Mouse (Mus musculus) kidney, postnatal 10 days (tissue): ENCODE measurements around the gene Dnm3.
A peak's percentile ranks its signal among the peaks of the same experiment; 100 is the strongest.

ENCODE experiments used
- DNase-seq: peaks from one replicate; pipeline ENCODE4 v3.0.0; 2021; ENCODE audit warnings: mixed read lengths

Gene Dnm3

DNA sequence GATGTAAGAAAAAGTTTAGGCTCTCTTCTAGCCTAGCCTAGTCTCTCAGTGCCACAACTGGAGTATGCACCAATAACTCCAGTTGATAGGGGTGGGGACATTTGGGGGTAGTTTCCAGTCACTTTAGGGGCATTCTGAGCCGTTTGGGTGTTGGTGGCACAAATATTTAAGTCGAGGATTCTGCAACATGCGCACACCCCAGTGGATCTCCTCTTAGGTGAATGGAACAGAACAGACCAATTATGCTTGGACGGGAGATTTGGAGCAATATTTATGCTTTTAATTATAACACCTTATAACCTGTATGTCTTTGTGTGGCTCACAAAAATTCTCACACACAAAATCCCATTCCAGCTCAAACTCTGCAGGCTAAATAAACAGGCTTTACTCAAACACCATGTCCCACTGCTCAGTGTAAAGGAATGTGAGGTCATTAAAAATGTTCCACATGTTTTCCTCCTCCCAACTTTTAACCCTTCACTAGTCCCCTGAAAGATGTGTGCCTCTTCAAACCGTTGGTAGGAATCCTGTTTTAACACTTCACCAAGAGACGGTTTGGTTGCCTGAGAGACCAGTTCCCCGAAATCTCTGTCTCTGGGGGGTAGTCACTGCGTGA is 462.5 kb downstream of the Dnm3 start:
- DNase-seq, result no peak

DNA sequence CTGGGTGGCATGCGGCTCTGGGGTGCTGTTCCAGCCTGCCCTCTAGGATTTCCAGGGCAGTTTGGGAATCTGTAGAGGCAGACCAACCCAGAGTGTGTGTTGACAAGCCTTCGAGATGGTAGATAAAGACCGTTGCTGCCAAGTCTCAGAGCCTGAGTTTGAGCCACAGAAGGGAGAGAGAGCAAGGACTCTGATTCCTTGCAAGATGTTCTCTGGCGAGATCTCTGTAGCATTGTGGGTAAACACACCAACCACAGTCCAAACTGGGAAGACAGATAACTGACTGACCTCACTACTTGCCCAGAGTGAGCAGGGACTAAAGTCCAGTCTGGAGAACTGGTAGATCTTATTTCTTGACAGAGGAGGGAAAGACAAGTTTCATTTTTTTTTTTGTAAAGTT is 464.3 kb downstream of the Dnm3 start:
- DNase-seq, result no peak

DNA sequence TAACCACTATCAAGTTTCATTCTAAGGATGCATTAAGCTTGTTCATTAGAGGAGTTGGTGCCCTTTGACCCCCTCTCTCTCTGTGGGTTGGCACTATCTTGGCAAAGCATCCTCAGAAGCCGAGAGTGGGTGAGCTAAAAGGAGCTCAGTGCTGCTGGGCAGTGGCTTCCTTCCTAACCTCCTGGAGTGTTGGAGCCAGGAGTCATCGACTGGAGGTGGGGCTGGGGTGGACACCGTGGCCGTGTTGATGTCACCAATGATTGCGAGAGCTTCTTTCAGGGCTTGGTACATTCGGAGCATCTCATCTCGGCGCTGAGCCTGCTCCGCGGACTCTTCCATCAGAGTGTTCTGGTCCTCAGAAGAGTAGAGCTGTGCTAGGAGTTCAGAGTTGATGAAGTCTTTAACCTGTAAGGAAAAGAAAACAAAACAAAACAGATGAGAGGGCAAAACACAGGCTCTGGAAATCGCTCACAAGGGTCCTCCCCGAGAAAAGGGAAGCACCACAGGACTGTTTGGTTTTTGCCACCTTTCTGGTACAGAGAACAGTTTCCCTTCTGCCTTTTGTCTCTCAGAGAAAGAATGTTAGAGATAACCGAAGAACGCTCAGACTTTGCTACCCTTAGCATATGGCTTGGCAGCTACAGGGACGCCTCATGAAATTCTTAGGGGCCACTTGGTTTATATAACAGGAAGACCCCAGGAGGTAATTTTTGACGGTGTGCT is 466.1 kb downstream of the Dnm3 start:
- DNase-seq, result no peak

DNA sequence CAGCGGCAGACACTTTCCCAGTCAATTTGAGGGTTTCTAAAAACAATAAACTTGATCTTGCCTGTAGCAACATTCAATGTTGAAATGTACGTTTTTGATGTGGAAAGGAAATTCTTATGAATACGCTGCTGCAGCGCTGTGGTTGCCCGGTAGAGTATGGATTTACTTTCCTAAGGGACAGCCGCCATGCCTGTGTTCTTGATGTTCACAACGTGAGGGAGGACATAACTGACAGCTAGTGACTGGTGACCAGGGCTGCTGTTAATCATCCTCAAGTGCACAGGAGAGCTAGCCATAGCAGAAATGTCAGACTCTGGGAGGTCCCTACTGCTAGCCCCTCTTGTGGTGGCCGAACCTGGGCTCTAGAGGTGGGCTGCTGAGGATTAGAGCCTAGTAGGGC is 468.7 kb downstream of the Dnm3 start:
- DNase-seq, result no peak

DNA sequence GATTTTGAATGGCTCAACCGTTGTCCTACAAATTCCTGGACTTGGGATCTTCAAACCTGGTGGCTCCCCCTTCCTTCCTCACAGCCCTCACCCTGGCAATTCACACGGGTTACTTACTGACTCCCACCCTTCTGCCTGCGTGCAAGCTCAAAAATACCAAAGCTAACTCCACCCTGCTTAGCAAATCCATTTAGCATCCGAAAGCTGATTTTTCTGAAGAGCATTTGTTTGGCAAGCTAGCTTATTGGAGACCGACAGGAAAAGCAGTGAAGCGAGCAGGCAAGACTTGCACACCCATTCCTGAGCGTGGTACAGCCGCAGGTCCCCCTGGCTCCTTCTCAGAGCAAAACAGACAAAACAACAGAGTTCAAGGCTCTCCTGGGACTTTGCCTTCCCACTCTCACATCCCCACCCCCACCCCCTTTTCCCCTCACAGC is 469.2 kb downstream of the Dnm3 start:
- peak; percentile 15 for DNase-seq

DNA sequence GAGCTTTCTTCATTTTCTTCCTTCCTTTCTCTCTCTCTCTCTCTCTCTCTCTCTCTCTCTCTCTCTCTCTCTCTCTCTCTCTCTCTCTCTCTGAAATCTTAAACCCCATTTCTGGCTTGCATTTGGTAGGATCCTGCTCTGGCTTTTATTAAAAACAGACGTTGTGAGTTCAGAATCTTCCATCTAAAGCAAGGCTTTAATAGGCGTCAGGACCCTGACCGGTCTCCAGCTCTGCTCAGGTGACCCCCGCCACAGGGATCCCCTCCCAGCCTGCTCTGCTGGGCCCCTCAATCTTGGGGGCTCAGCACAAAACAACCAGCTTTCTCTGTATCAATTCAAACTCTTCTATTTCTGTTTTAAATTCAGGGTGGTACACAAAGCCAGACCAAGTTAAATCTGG is 469.6 kb downstream of the Dnm3 start:
- no peak for DNase-seq

DNA sequence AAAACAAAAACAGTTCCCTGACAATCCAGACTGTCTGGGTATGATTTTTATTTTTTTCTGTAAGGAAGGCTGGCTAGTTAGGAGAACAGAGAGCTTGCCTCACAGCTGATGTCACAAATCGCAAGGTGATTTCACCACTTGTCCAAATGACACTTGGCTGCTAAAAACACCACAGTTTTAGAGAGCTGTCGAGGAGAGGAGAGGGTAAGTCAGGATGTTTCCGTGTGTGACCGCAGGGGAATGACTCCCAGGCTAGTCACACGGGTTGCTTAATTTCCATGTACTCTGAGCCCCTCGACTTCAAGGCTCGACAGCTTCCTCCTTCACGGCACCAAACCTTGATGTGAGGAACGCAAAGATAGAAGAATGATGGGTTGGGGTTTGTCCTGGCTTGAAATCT is 471.7 kb downstream of the Dnm3 start:
- no peak for DNase-seq

DNA sequence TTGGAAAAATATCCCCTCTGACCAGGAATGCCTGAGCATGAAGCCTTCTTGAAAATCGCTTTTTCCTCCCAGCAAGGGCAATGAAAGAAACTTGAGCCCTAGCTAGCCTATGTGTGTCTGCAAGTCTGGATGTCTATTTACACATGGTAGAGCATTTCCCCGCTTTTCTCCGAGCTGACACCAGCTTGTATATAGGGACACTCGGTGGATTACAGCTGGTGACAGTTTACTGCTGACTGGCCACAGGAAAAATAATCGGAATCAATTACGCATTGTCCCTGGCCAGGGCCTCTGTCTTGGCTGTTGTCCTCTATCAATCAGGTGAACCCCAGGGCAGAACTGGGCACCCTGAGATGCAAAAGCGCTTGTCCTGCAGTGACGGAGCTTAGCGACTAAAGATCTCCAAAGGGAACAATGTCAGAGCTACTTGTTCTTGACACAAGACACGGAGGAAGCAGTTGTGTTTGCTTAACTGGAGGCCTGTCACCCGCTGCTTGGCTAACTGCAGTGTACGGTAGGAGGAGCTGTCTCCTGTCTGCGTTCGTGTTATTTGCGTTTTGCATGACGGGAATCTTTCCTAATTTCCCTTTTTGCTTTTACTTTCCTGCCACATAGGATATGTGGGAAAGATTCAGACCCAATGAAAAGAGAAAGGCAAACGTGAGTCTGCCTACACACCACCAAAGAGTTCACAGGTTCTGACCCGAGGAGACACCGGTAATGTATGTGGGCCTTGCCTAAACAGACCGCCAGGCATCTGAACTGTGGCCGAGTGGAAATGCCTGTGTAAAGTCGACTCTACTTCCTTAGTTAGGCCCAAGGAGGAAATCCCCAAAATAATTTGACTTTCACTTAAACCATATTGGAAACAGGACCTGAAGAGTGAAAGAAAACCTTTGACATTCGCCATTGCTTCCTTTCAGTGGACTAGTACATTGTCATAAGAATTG is 472.7 kb downstream of the Dnm3 start:
- DNase-seq, result peak; percentile 82

DNA sequence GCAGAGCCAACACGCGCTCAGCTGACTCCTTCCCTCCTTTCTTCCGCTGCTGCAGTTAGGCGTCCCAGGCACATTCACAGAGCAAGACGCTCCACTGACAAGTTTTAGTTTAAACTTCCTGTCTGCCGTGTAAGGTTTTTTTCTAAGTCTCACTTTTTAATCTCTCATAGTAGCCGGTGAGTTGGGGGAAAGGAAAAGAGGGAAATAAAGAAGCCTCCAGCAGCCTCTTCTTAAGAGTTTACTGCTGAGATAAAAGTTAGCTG is 473.4 kb downstream of the Dnm3 start:
- DNase-seq, result no peak

DNA sequence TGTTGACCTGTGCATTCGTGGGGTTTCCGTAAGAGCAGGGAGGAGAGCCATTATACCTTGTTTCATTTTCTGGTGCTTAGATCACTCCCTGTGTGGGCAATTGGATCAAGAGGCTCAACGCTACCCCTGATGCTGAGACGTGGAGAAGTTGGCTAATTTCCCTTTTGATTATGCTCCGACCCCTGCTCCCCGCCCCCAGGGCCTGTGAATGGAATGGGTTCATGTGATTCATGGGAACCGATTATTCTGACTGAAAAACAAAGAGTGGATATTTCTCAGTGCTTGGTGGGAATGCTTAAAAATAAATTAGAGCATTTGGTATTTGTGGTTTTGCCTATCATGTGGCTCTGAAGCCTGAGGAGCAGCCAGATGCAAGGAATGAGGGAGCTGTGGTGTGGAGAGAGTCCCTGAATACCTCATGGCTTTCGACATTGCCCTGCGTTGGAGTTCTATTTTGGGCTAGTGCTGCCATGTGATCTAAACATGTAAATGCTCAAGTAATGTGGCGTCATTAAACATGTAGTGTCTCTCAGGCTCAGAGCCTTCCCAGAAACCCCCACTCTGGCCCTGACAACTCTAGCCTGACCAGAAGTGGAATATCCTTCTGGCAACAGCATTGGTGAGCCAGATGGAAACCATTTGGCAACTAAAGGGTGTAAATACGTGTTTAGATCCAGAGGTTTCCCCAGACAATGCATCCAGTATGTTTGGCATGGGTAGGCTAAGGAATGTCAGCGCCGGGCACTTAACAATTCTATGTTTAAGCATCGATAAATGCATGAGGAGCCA is 473.9 kb downstream of the Dnm3 start:
- DNase-seq, result no peak

DNA sequence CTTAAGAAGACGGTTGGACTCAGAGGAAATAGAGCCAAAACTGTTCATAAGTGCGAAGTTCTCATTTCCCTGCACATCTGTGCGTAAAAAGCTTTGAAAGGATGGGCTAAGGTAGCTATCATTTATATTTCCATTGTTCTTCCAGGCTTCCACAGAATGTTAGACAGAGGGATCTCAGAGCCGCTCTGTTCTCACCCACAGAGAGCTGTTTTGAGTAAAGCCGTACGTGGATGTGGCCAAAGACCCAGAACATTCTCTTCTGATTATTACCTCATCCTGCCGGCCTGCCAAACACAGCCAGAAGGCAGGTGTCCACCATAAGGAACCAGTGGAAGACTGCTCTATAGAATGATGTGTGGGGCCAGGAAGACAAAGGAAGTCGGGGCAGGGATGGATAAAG is 476.5 kb downstream of the Dnm3 start:
- DNase-seq, result no peak

DNA sequence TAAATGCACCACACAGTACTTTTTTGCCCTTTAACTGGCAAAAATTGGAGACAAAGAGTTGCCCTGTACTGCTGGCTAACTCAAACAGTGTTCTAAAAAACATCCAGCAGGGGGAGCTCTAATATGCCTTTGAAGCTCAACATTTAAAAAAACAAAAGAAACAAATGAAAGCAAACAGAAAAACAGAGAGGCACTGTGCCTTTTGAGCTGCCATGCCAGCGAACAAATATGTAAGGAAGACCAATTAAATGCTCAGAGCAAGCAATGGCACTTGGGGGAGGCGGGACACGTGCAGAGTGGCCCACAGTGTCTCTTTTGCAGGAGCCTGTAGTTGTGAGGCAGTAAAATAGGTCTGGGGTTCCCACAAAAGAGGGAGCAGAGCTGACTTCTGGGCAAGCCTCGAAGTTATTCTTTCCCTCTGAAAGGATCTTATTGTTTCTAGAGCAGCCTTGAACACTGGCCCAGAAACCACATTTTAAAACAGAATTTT is 477.9 kb downstream of the Dnm3 start:
- peak; percentile 57 for DNase-seq

DNA sequence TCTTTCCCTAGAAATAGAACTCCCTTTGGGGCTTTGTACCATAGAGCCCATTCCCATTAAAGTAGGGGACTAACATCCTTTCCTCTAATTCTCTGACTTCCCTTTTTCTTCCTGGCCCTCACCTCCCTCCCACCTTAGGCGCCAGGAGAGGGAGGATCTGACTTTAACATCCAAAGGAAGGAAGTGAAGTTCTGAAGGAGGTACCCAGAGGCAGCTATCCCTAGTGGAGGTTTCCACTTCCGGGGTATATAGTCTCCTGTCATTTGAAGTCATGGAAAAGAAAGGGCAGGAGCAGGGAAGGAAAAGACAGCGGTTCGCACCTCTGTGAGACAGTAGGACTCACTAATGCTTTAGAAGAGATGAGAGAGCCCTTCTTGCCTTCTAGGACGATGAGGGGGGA is 478.5 kb downstream of the Dnm3 start:
- DNase-seq, result no peak

DNA sequence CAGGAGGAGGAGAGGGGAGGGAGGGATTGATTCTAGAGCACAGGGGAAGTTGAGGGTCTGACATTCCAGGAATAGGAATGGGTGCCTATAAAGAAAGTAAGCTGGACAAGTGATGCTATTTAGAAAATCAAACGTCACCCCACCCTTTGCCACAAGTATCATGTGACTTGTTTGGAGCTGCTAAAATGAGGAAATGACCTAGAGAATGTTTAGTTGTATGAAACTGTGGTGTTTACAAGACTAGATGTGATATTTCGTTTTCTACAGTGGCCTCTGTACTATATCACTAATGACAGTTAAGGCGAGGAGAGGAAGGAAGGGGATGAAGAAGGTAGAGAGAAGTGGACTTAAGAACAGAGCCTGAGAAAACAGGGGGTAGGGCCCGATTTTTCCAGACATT is 479.1 kb downstream of the Dnm3 start:
- no peak for DNase-seq

DNA sequence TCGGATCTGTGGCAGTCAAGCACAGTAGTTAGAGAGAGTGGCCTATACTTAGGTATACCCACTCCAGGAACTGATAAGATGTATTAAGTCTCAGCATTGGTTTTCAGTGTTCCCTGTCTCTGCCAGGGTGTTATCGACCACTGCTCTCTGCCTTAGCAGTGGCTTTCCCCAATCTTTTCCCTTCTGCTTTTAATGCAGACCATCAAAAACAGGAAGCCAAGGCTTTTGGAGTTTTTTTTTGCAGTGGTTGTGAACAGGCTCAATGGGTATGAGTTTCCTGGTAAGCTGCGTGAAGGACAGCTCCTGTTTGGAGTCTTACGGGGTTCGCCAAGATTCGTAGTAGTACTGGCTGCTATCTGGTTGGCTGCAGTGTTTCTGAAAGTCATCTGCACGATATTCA is 485.4 kb downstream of the Dnm3 start:
- DNase-seq, result no peak

DNA sequence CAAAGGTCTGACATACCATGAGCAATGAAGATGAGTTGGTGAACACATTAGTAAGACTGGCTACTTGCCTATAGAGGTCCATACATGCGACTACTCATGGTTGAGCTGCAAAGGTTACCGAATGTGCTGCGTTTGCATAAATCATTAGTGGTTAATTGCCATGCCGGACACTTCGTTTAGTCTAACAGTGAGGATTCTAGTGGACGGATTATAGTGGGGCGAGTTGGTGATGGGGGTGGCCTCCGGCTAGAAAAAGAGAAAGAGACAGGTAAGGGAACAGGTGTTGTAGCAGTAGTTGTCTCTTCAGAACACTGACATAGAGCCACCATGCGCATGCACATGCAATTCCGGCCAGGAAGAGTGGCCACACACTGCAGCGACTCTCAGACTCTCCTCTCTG is 486.0 kb downstream of the Dnm3 start:
- no peak for DNase-seq

DNA sequence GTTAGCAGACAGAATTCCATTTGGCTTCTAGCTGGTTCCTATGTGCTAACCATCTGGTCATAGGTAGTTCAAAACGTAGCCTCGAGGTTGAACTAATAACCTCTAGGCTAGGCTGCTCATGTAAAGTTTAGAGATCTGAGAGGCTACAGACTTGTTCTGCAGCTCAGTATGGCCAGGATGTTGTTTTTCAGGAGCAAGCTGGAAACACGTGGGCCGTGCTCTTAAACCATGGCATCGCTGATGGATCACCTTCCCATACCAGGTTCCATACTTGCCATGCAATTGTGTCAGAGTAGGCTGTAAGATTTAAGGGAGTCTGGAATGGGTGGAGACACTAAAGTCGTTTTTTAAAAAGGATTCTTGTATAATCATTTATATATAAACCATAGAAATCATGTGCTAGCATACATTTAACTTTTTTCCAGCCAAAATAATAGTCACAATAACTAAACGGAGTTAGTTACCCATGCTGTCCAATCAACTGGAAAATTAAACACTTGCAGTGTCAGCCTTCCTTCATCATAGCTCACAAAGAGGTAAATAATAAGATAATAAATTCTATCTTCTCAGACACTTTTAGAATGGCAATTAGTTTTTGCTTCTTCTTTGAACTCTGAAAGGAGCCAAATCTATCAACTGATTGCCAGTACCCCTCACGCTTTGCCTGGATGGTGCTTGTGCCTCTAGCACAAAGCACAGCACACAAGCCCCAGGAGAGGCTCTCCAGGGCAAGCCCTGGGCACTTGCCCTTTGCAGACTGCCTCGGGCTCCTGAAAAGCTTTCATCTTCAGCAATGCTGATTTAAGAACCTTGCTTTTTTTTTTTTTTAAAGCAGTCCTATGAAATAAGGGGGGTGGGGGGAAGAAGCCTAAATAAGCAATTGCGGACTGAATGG is 486.9 kb downstream of the Dnm3 start:
- no peak for DNase-seq

DNA sequence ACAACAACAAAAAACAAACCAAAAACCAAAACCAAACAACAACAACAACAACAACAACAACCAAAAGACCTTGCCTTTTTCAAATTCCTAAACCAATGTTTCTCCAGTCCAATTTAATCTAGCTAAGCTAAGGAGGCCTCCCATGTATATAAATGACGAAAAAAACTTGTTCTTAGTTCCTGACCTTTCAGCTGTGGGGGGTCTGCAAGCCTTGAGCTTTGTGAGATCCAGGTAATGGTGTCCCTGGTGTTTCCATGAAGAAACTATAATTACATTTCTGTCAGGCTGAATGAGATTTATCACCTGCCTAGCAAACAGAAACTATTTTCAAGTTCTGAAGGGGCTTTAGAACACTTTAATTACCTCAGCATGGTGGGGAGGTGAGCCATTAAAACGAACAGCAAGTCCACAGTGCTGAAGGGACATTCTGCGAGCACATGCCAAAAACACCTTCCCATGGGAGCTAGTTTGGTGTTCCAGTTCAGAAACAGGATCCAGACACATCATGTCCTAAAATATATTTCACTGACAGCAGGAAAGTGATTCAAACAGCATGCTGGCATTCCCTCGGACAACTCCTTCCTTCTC is 493.8 kb downstream of the Dnm3 start:
- DNase-seq, result no peak

DNA sequence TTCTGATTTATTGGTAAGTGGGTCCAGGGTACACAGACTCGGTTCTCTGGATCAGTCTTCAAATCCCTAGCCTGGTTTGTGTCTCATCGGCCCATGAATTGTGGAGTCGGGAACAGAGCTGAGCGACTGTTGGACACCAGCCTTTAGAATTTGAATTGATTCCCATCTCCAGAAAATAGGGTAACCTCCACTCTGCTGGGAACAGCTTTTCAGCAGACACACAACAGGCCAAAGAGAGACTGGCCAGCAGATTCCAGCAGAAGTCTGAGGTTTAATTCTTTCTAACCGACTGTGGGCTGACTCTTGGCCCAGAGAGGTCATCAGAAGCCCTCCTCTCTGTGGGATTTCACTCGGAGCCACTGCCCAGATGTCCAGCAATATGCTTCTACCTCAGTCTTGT is 494.4 kb downstream of the Dnm3 start:
- DNase-seq, result no peak

DNA sequence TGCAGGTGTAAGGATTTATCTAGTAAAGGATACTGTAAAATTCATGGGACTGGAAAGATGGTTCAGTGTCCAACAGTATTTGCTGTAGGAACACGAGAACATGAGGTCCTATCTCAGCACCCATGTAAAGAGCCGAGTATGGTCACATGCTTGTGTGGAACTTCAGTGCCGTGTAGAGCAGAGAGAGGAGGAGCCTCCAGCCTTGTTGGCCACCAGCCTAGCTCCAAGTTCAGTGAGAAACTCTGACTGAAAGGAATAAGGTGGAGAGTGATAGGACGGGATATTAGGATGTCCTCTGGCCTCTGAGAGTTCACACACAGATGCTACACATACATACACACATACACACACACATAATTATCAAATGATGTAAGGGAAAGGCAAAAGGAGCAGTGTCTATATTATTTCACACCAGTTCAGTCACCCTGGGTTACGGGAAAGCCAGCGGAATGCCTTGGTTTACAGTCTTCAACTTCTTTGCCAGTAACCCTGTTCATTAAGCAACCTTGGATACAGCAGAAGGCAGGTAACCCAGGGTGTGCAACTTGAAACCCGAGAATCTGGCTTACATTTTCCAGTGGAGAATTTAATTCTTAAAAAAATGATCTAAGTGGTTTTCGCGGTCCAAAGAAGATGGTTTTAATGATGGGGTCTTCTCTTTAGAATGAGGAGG is 497.1 kb downstream of the Dnm3 start:
- DNase-seq, result no peak

DNA sequence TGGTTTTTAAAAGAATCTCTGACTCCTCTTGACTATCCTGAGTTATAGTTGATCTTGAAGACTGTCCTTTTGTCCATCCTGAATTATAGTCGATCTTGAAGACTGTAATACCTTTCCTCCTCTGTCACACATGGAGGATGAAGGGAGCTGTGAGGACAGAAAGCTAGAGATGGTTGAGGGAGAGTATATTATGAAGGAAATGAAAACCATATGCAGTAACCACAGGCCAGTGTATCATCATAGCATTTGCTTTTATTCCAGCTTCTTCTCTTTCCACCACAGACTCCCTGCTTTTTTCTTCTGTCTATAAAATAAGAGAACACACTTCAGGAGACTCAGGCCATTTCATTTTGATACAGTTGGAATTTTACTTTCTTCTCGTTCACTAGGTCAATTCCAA is 497.8 kb downstream of the Dnm3 start:
- DNase-seq, result no peak
